Mouse (Mus musculus) liver, adult 10 weeks (tissue): ENCODE measurements around the gene Cbx4. TPM values are rescaled to one million over a fixed set of nuclear protein-coding genes. Genes with fewer than 3 reads are reported as not detected.

Experiments used
- polyA plus RNA-seq: library from polyadenylated mRNA; stranded (reverse); fragments of 350-450 nt; fragmentation: Illumina TruSeq; extraction: RNeasy Lipid Tissue Mini Kit (QIAGEN cat#74804); gene quantifications from one replicate; pipeline ENCODE4 v1.2.3, GENCODE M21; 2014; ENCODE audit warnings: low read depth, low replicate concordance

Cbx4 gene
- polyA plus RNA-seq, result 4.6 TPM

GRCm38 (mm10) chr11:119086144-119086971 is at the start of gene Cbx4:
Cbx4 (minus strand) TSS chr11:119086221.

DNA sequence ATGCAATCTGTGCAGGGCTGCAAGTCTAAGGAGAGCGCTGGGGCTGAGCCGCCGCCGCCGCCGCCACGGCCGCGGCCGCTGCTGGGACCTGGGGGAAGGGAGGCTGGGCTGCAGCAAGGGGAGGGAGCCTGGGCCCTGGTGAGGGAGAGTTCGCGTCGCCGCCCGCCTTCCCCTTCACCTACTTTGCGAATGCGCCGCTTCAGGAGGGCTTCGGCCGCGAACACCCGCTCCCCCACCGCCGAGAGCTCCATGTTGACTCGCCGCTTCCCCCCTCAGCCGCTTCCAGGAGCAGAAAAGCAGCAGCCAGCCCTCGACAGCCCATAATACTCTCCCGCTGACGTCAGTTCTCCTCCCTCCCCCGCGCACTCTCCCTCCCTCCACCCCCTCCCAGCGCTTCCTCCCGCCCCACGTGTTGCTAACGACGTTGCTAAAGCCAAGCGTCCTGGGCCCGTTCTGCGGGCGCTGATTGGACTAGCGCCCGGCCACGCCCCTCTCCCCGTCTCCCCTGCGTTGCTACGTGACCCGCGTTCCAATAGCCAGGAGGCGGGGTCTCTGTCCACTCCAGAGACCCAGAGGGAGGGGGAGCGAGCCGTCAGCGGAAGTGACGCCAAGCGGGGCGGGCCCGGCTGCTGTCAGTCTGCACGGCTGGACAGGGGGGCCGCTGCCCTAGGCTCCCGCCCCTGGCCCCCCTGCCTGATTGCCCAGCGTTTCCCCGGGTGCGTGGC is 45.3 kb downstream of the Cbx4 start, which contains the start of gene Cbx8:
Cbx8 (minus strand) TSS at position 370 of the 725 bp plus-strand sequence.

Other genes starting within 250 kb of the Cbx4 start
- 0.26 TPM for gene Rbfox3, start 174.6 kb downstream of the Cbx4 start, polyA plus RNA-seq
- not detected for gene Enpp7, start 98.0 kb downstream of the Cbx4 start, polyA plus RNA-seq
- 0.79 TPM for gene Cbx2, start 63.3 kb downstream of the Cbx4 start, polyA plus RNA-seq
- gene Cbx8, start 45.3 kb downstream of the Cbx4 start, polyA plus RNA-seq, result 0.61 TPM
- 1.9 TPM for gene Tbc1d16, start 142.3 kb upstream of the Cbx4 start, polyA plus RNA-seq
- gene Ccdc40, start 142.4 kb upstream of the Cbx4 start, polyA plus RNA-seq, result not detected
- gene Gaa, start 181.7 kb upstream of the Cbx4 start, polyA plus RNA-seq, result 1.3 TPM
- gene Eif4a3, start 213.9 kb upstream of the Cbx4 start, polyA plus RNA-seq, result 35.4 TPM
- gene Card14, start 221.5 kb upstream of the Cbx4 start, polyA plus RNA-seq, result not detected